Mouse (Mus musculus): ENCODE data around the gene Cdkn2aip.

DNA sequence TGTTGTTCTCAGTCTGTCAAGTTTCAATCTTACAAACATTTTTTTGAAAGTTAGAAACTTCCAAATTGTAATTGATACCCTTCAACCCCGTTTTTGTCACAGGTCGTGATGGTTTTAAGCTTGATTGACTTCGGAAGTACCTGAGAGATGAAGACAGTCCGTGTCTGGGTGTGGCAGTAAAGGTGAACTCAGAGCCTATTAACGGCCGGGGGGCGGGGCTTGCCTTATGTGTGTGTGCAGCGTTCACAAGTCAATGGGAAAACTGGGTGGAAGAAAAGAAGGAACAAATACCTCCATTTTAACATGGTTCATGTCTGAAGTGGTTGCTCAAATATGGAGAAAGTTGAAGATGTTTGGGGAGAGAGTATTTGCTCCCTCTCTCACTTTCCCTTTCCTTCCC lies 35.8 kb upstream of the Cdkn2aip start:
- TF ChIP-seq CTCF (IDR thresholded peaks at IDR 0.05; ENCODE audit: extremely low read depth, insufficient read length, insufficient replicate concordance, low read depth, low read length) (no peak), POLR2A (IDR thresholded peaks at IDR 0.05; ENCODE audit: low read depth, low read length) (no peak)

Data from small intestine, adult 2 months (tissue).